Mouse (Mus musculus) stomach, embryonic 16.5 days (tissue): ENCODE measurements around the gene Cldn17. TPM values are rescaled to one million over a fixed set of nuclear protein-coding genes. Genes with fewer than 3 reads are reported as not detected.

Experiments used
- polyA plus RNA-seq: library from polyadenylated mRNA; unstranded; fragments of >200 nt; fragmentation: Nextera tagmentation; extraction: Ambion mirVana; gene quantifications from 2 replicates; pipeline ENCODE4 v1.2.1, GENCODE M21; 2015

Cldn17 gene
- polyA plus RNA-seq, 1 experiment from 2014 or later = 1.0 TPM

Other genes with a start within 250 kb of the Cldn17 start
- 3.9 and 4.2 TPM in 2 replicates for gene Grik1, start 216.7 kb downstream of the Cldn17 start, polyA plus RNA-seq
- 11.0 and 11.6 TPM in 2 replicates for gene Cldn8, start 56.2 kb upstream of the Cldn17 start, polyA plus RNA-seq
- not detected in 2 replicates for gene Krtap24-1, start 105.3 kb upstream of the Cldn17 start, polyA plus RNA-seq
- gene 2310079G19Rik, start 120.7 kb upstream of the Cldn17 start, polyA plus RNA-seq = not detected in 2 replicates
- gene Krtap26-1, start 140.8 kb upstream of the Cldn17 start, polyA plus RNA-seq = not detected in 2 replicates
- gene Krtap27-1, start 164.7 kb upstream of the Cldn17 start, polyA plus RNA-seq = not detected in 2 replicates
- not detected in 2 replicates for gene 2310061N02Rik, start 201.0 kb upstream of the Cldn17 start, polyA plus RNA-seq
- gene Krtap13-1, start 221.9 kb upstream of the Cldn17 start, polyA plus RNA-seq = not detected in 2 replicates
- gene Krtap13, start 244.7 kb upstream of the Cldn17 start, polyA plus RNA-seq = not detected in 2 replicates